Mouse (Mus musculus) c-Kit-positive CD71-positive TER-119-negative erythroid progenitor cells, embryonic 14.5 days (primary cell): ENCODE results near the gene Meis3.

Experiments used
- DNase-seq: peaks from one replicate; pipeline ENCODE4 v3.0.0-alpha.2; 2013; ENCODE audit warnings: low read depth

The Meis3 gene

DNA sequence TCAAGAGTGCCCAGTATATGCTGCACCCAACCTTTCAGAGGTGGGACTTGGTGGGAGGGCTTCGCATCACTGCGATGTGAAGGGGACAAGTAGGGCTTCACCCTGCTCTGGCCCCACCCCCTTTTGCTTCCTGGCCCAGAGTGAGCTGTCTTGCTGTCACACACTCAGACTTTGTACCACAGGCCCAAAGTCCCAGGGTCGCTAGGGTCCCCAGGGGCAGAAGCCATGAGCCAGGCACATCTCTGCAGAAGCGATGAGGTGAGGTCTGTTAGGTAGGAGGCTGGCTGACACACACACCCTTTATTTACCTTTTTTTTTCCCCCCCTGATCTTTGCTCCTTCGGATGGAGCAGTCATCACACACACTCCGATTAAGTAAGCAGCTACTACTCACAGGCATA is 38.3 kb downstream of the Meis3 start:
- no peak for DNase-seq

DNA sequence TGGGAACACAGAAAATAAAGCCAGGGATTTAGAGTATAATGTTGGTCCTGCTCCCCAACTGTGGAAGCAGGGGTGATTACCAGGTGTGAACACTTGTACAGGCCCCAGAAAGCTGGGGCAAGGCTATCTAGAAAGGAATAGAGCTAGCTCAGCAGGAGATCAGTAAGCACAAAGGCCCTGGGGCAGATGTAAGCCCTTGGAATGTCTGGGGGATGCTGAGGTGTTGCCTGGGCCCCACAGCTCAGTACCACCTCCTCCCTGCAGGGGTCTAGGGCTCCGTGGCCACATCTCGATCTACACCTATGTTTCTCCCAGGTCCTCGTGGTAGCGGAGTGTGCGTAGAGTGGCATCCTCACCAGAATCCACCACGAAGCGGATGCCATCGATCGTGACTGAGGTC is 39.1 kb downstream of the Meis3 start:
- DNase-seq: no peak

DNA sequence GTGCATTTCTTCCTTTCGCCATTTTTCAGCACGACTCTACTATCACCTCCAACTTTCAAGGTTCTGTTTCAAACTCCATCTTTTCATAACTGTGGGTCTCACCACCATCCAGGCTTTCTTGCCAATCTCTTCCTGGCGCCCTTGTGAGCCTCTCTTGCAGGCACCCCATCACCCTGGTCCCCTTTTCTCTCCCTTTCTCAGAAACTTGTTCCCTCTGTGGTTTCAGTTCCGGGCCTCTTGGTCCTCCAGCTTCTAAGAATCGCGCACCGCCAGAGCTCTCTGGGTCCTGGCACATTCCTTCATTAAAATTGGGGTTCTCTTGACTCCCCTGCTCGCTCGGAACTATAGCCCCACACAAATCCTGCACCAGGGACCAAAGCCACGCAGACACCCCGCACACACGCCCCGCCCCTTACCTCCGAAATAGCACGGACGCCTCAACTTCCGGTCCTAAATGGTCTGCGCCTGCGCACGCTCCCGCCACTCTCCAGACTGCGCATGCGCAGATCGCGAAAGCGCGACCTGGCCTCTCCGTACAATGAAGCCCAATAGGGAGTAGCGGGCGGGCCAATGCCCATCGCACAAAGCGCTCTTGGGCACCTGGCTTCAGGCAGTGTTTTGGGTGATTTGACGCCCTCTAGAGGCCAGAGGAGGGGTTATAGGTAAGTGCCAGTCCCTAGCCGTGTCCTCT is 46.8 kb downstream of the Meis3 start, which contains the start of gene Dhx34:
Dhx34 (minus strand) TSS at position 456 of the 691 bp plus-strand sequence.
- DNase-seq: peak; percentile 97

DNA sequence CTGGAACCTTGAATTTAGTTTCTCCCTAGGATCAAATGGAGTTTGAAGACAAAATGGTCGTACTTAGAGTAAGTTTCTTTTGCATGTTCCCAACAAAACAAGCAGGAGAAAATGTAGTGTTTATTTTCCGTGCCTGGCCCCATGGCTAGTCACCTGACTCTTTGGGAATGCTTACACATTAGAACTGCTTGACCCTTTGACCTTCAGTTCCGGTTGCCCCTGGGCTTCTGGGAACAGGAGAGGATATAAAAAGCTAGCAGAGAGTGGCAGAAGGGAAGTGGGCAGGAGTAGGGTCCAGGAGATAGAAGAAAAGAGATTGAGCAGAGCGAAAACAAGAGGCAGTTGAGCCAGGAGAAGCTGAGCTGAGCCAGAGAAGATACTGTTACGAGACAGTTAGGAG is 55.0 kb downstream of the Meis3 start:
- no peak for DNase-seq
